Mouse (Mus musculus): ENCODE results near the gene Isg20l2. TPM values are rescaled to one million over a fixed set of nuclear protein-coding genes. Genes with fewer than 3 reads are reported as not detected.

Gene Isg20l2
- total RNA-seq, 2 experiments from 2014 or later = 41.1 to 51.0 TPM

GRCm38 (mm10) chr3:87947056-87947810 is 17.1 kb downstream of the Isg20l2 start:
- peak; percentile 26; the same call in 1 of the 2 replicates for ATAC-seq (replicated peaks; ENCODE audit: poor library complexity)

- ATAC-seq (replicated peaks; ENCODE audit: poor library complexity) = no peak
These were observed 17.7 kb downstream of the Isg20l2 start for GRCm38 (mm10) chr3:87947811-87948199.

- ATAC-seq (replicated peaks; ENCODE audit: poor library complexity) = peak; percentile 29
These were observed 18.5 kb downstream of the Isg20l2 start, which contains the start of gene Crabp2 for GRCm38 (mm10) chr3:87948378-87949265. Crabp2 (plus strand) TSS chr3:87948666.

- ATAC-seq (replicated peaks; ENCODE audit: poor library complexity) = no peak
These were observed 19.3 kb downstream of the Isg20l2 start for GRCm38 (mm10) chr3:87949266-87949954.

- ATAC-seq (replicated peaks; ENCODE audit: poor library complexity) = no peak
These were observed 19.9 kb downstream of the Isg20l2 start for GRCm38 (mm10) chr3:87949955-87950515.

GRCm38 (mm10) chr3:87951946-87952345 is 21.8 kb downstream of the Isg20l2 start:
- ATAC-seq (replicated peaks; ENCODE audit: poor library complexity) = no peak

GRCm38 (mm10) chr3:87952440-87952839 is 22.3 kb downstream of the Isg20l2 start:
- no peak for ATAC-seq (replicated peaks; ENCODE audit: poor library complexity)

GRCm38 (mm10) chr3:87958056-87958455 is 27.9 kb downstream of the Isg20l2 start:
- ATAC-seq (replicated peaks; ENCODE audit: poor library complexity) = no peak

- no peak for ATAC-seq (replicated peaks; ENCODE audit: poor library complexity)
These were observed 28.4 kb downstream of the Isg20l2 start for GRCm38 (mm10) chr3:87958476-87958875.

- ATAC-seq (replicated peaks; ENCODE audit: poor library complexity) = no peak
These were observed 28.9 kb downstream of the Isg20l2 start for GRCm38 (mm10) chr3:87958967-87959366.

GRCm38 (mm10) chr3:87959371-87959770 is 29.3 kb downstream of the Isg20l2 start:
- ATAC-seq (replicated peaks; ENCODE audit: poor library complexity) = no peak

- ATAC-seq (replicated peaks; ENCODE audit: poor library complexity) = no peak
These were observed 30.1 kb downstream of the Isg20l2 start for GRCm38 (mm10) chr3:87960191-87960585.

GRCm38 (mm10) chr3:87960586-87961191 is 30.6 kb downstream of the Isg20l2 start:
- ATAC-seq (replicated peaks; ENCODE audit: poor library complexity) = peak; percentile 99

- ATAC-seq (replicated peaks; ENCODE audit: poor library complexity) = peak; percentile 78
These were observed 40.2 kb downstream of the Isg20l2 start for GRCm38 (mm10) chr3:87970184-87970938.

GRCm38 (mm10) chr3:87970939-87971488 is 40.9 kb downstream of the Isg20l2 start, which contains the start of gene Nes:
Nes (plus strand) TSS chr3:87971078.
- 0 out of 2 replicates have a peak, but pooled peaks have one; percentile 19 for ATAC-seq (replicated peaks; ENCODE audit: poor library complexity)

GRCm38 (mm10) chr3:87971489-87972202 is 41.5 kb downstream of the Isg20l2 start:
- ATAC-seq (replicated peaks; ENCODE audit: poor library complexity) = no peak

- no peak for ATAC-seq (replicated peaks; ENCODE audit: poor library complexity)
These were observed 42.1 kb downstream of the Isg20l2 start for GRCm38 (mm10) chr3:87972203-87972664.

GRCm38 (mm10) chr3:87972776-87973175 is 42.7 kb downstream of the Isg20l2 start:
- no peak for ATAC-seq (replicated peaks; ENCODE audit: poor library complexity)

All from megakaryocyte progenitor cell, adult 5-6 weeks (primary cell).